In genomic region chr8:13047652-13048051, GRCm38 (mm10) we compare ENCODE assay signal across 26 mouse cellular contexts. TPM values are rescaled to one million over a fixed set of nuclear protein-coding genes. Genes with fewer than 3 reads are reported as not detected.
DNase-seq lines count a peak whose midpoint lies in the region; ATAC-seq and TF ChIP-seq lines count a peak whose summit lies in the region.
"Had no signal": no experiment of that assay in that cellular context is flagged by ENCODE, and none has a peak within 500 bp of the region (broad histone marks: within the 10 kb centered on the region; RNA-seq: fewer than 3 reads in every experiment).

No protein-coding gene starts in this region.

- no peaks in the 10 kb centered on the region for H3K9me3 ChIP-seq in forebrain, embryonic 14.5 days (replicated peaks; ENCODE audit: control insufficient read depth, low read length)
- 0 out of 2 replicates have a peak, but pooled peaks cover 6% of the 10 kb centered on the region for H3K9me3 ChIP-seq in forebrain, embryonic 15.5 days
- H3K9me3 ChIP-seq in hindbrain, postnatal 0 days (ENCODE audit: low read length): no peaks in the 10 kb centered on the region
- no peaks in the 10 kb centered on the region for H3K9me3 ChIP-seq in hindbrain, embryonic 11.5 days (ENCODE audit: control insufficient read depth, low read length)
- no peaks in the 10 kb centered on the region for H3K9me3 ChIP-seq in midbrain, postnatal 0 days (ENCODE audit: low read length)
- no peaks in the 10 kb centered on the region for H3K9me3 ChIP-seq in midbrain, embryonic 10.5 days (replicated peaks)
- H3K9me3 ChIP-seq in neural tube, embryonic 15.5 days (replicated peaks): no peaks in the 10 kb centered on the region; the same call in 1 of the 2 replicates
- H3K9me3 ChIP-seq: embryonic facial prominence, embryonic 13.5 days; embryonic facial prominence, embryonic 15.5 days; forebrain, embryonic 10.5 days; forebrain, embryonic 13.5 days had no signal

- TF ChIP-seq CTCF in hindbrain, postnatal 0 days (IDR thresholded peaks at IDR 0.05; ENCODE audit: low read depth): peak; percentile 38
- no peak for TF ChIP-seq CTCF in midbrain, postnatal 0 days (IDR thresholded peaks at IDR 0.05)
- no peak for TF ChIP-seq CTCF in brain, embryonic 14.5 days (IDR thresholded peaks at IDR 0.05; ENCODE audit: borderline replicate concordance, extremely low read depth, insufficient read depth, insufficient read length)

- peak; percentile 13 for DNase-seq in forebrain, embryonic 14.5 days (ENCODE audit: low spot score)
- DNase-seq in hindbrain, postnatal 0 days (ENCODE audit: low spot score): peak; percentile 62
- DNase-seq in hindbrain, embryonic 11.5 days (ENCODE audit: low spot score): no peak
- DNase-seq in midbrain, postnatal 0 days (ENCODE audit: low spot score): peak; percentile 54
- no peak for DNase-seq in midbrain, embryonic 10.5 days (ENCODE audit: low spot score)
- peak; percentile 25 for DNase-seq in brain, embryonic 14.5 days (ENCODE audit: low read depth)
- DNase-seq: adrenal gland, adult 2 months; adrenal gland, postnatal 10 days; adrenal gland, postnatal 25 days; cerebellum, adult 11 months; cerebellum, adult 18-20 months; cerebellum, adult 9-10 months; cerebellum, postnatal 36 days; embryo, embryonic 11 days had no signal

- no peaks in the 10 kb centered on the region for H3K4me1 ChIP-seq in forebrain, embryonic 14.5 days (ENCODE audit: control insufficient read depth, insufficient read depth, low read length)
- H3K4me1 ChIP-seq in forebrain, embryonic 15.5 days: no peaks in the 10 kb centered on the region
- no peaks in the 10 kb centered on the region for H3K4me1 ChIP-seq in hindbrain, postnatal 0 days (ENCODE audit: insufficient read depth, low read length)
- H3K4me1 ChIP-seq in hindbrain, embryonic 11.5 days (replicated peaks; ENCODE audit: control insufficient read depth, insufficient read depth, low read length): no peaks in the 10 kb centered on the region
- H3K4me1 ChIP-seq in midbrain, postnatal 0 days (ENCODE audit: insufficient read depth, low read length): no peaks in the 10 kb centered on the region
- no peaks in the 10 kb centered on the region for H3K4me1 ChIP-seq in midbrain, embryonic 10.5 days
- H3K4me1 ChIP-seq in neural tube, embryonic 15.5 days: no peaks in the 10 kb centered on the region
- H3K4me1 ChIP-seq: embryonic facial prominence, embryonic 13.5 days; embryonic facial prominence, embryonic 15.5 days; forebrain, embryonic 10.5 days; forebrain, embryonic 13.5 days had no signal

- H3K9ac ChIP-seq in forebrain, embryonic 14.5 days (ENCODE audit: low read length): no peak overlapping the region
- no peak overlapping the region for H3K9ac ChIP-seq in forebrain, embryonic 15.5 days (replicated peaks)
- H3K9ac ChIP-seq in hindbrain, postnatal 0 days (replicated peaks; ENCODE audit: low read length): no peak overlapping the region
- H3K9ac ChIP-seq in hindbrain, embryonic 11.5 days (ENCODE audit: low read depth, low read length): no peak overlapping the region
- no peak overlapping the region for H3K9ac ChIP-seq in midbrain, postnatal 0 days (replicated peaks; ENCODE audit: low read length, poor library complexity, severe bottlenecking)
- H3K9ac ChIP-seq in neural tube, embryonic 15.5 days (replicated peaks): no peak overlapping the region
- H3K9ac ChIP-seq: embryonic facial prominence, embryonic 13.5 days; embryonic facial prominence, embryonic 15.5 days; forebrain, embryonic 13.5 days had no signal

- 54% methylated on average over 5 of the region's 5 CpGs for WGBS in forebrain, embryonic 14.5 days
- 46% methylated on average over 5 of the region's 5 CpGs for WGBS in forebrain, embryonic 15.5 days
- WGBS in hindbrain, postnatal 0 days: 42% methylated on average over 5 of the region's 5 CpGs
- WGBS in hindbrain, embryonic 11.5 days: 60% methylated on average over 5 of the region's 5 CpGs
- WGBS in midbrain, postnatal 0 days: 49% methylated on average over 5 of the region's 5 CpGs
- WGBS in midbrain, embryonic 10.5 days: 61% methylated on average over 5 of the region's 5 CpGs
- 55% methylated on average over 5 of the region's 5 CpGs for WGBS in neural tube, embryonic 15.5 days

- no peaks in the 10 kb centered on the region for H3K36me3 ChIP-seq in forebrain, embryonic 14.5 days (ENCODE audit: control insufficient read depth, insufficient read depth, low read length)
- H3K36me3 ChIP-seq in forebrain, embryonic 15.5 days: no peaks in the 10 kb centered on the region
- H3K36me3 ChIP-seq in hindbrain, postnatal 0 days (ENCODE audit: insufficient read depth, low read length): no peaks in the 10 kb centered on the region
- H3K36me3 ChIP-seq in hindbrain, embryonic 11.5 days (ENCODE audit: control insufficient read depth, insufficient read depth, low read length): no peaks in the 10 kb centered on the region
- no peaks in the 10 kb centered on the region for H3K36me3 ChIP-seq in midbrain, postnatal 0 days (ENCODE audit: insufficient read depth, low read length)
- no peaks in the 10 kb centered on the region for H3K36me3 ChIP-seq in midbrain, embryonic 10.5 days
- H3K36me3 ChIP-seq in neural tube, embryonic 15.5 days: no peaks in the 10 kb centered on the region
- H3K36me3 ChIP-seq: embryonic facial prominence, embryonic 13.5 days; embryonic facial prominence, embryonic 15.5 days; forebrain, embryonic 10.5 days had no signal

- no peak for ATAC-seq in forebrain, embryonic 14.5 days
- ATAC-seq in forebrain, embryonic 15.5 days (replicated peaks): no peak
- peak; percentile 78 for ATAC-seq in hindbrain, postnatal 0 days
- no peak for ATAC-seq in hindbrain, embryonic 11.5 days (ENCODE audit: low FRiP score)
- ATAC-seq in midbrain, postnatal 0 days (ENCODE audit: low FRiP score): no peak
- ATAC-seq in neural tube, embryonic 15.5 days (ENCODE audit: low FRiP score): no peak
- ATAC-seq: forebrain, embryonic 13.5 days had no signal

- no peak overlapping the region for H3K4me3 ChIP-seq in forebrain, embryonic 14.5 days (ENCODE audit: low read depth, low read length)
- no peak overlapping the region for H3K4me3 ChIP-seq in forebrain, embryonic 15.5 days
- H3K4me3 ChIP-seq in hindbrain, postnatal 0 days (ENCODE audit: low read length): no peak overlapping the region
- no peak overlapping the region for H3K4me3 ChIP-seq in hindbrain, embryonic 11.5 days (ENCODE audit: low read depth, low read length)
- H3K4me3 ChIP-seq in midbrain, postnatal 0 days (ENCODE audit: low read depth, low read length): no peak overlapping the region
- H3K4me3 ChIP-seq in midbrain, embryonic 10.5 days: no peak overlapping the region
- H3K4me3 ChIP-seq in neural tube, embryonic 15.5 days (replicated peaks): no peak overlapping the region
- H3K4me3 ChIP-seq: embryonic facial prominence, embryonic 13.5 days; embryonic facial prominence, embryonic 15.5 days; erythroblast, embryonic 14.5 days; forebrain, embryonic 10.5 days; forebrain, embryonic 13.5 days had no signal

- H3K27me3 ChIP-seq in forebrain, embryonic 14.5 days (replicated peaks; ENCODE audit: control insufficient read depth, insufficient read depth, low read length): no peaks in the 10 kb centered on the region
- no peaks in the 10 kb centered on the region for H3K27me3 ChIP-seq in forebrain, embryonic 15.5 days
- H3K27me3 ChIP-seq in hindbrain, postnatal 0 days (ENCODE audit: insufficient read depth, low read length): no peaks in the 10 kb centered on the region
- no peaks in the 10 kb centered on the region for H3K27me3 ChIP-seq in hindbrain, embryonic 11.5 days (ENCODE audit: control insufficient read depth, insufficient read depth, low read length)
- H3K27me3 ChIP-seq in midbrain, postnatal 0 days (ENCODE audit: insufficient read depth, low read length): no peaks in the 10 kb centered on the region
- H3K27me3 ChIP-seq in midbrain, embryonic 10.5 days (ENCODE audit: low read depth, poor library complexity, severe bottlenecking): 0 out of 2 replicates have a peak, but pooled peaks cover 7% of the 10 kb centered on the region
- H3K27me3 ChIP-seq in neural tube, embryonic 15.5 days (replicated peaks): no peaks in the 10 kb centered on the region
- H3K27me3 ChIP-seq: embryonic facial prominence, embryonic 15.5 days; forebrain, embryonic 13.5 days had no signal

- H3K4me2 ChIP-seq in forebrain, embryonic 14.5 days (ENCODE audit: low read length): no peak overlapping the region
- H3K4me2 ChIP-seq in forebrain, embryonic 15.5 days (replicated peaks): no peak overlapping the region
- H3K4me2 ChIP-seq in hindbrain, postnatal 0 days (ENCODE audit: low read depth, low read length): no peak overlapping the region
- H3K4me2 ChIP-seq in hindbrain, embryonic 11.5 days (replicated peaks; ENCODE audit: low read depth, low read length): no peak overlapping the region
- H3K4me2 ChIP-seq in midbrain, postnatal 0 days (ENCODE audit: low read depth, low read length, poor library complexity, severe bottlenecking): no peak overlapping the region
- H3K4me2 ChIP-seq in neural tube, embryonic 15.5 days: no peak overlapping the region
- H3K4me2 ChIP-seq: embryonic facial prominence, embryonic 13.5 days; embryonic facial prominence, embryonic 15.5 days; forebrain, embryonic 13.5 days had no signal

- TF ChIP-seq POLR2A in brain, embryonic 14.5 days (IDR thresholded peaks at IDR 0.05; ENCODE audit: borderline replicate concordance, extremely low read depth, insufficient read depth, insufficient read length, poor library complexity, severe bottlenecking): no peak

- no peak overlapping the region for H3K27ac ChIP-seq in forebrain, embryonic 14.5 days (ENCODE audit: low read depth, low read length)
- no peak overlapping the region for H3K27ac ChIP-seq in forebrain, embryonic 15.5 days (replicated peaks)
- H3K27ac ChIP-seq in hindbrain, postnatal 0 days: no peak overlapping the region
- H3K27ac ChIP-seq in hindbrain, embryonic 11.5 days (ENCODE audit: low read depth, low read length): no peak overlapping the region
- no peak overlapping the region for H3K27ac ChIP-seq in midbrain, postnatal 0 days (ENCODE audit: low read depth, low read length)
- no peak overlapping the region for H3K27ac ChIP-seq in midbrain, embryonic 10.5 days (replicated peaks)
- no peak overlapping the region for H3K27ac ChIP-seq in neural tube, embryonic 15.5 days (replicated peaks)
- H3K27ac ChIP-seq: embryonic facial prominence, embryonic 13.5 days; embryonic facial prominence, embryonic 15.5 days; forebrain, embryonic 10.5 days; forebrain, embryonic 13.5 days had no signal

RNA-seq across cellular contexts. Expression of gene F10, which starts 10.5 kb away (rescaled TPM):
- 0.15 TPM in 1 of 2 replicates, not detected in the other for polyA plus RNA-seq in forebrain, embryonic 14.5 days (2014; fragmentation: Nextera tagmentation; extraction: Ambion mirVana)
- 0.26 and 0.43 TPM in 2 replicates for polyA plus RNA-seq in forebrain, embryonic 15.5 days (2015; fragmentation: Nextera tagmentation; extraction: Ambion mirVana)
- total RNA-seq in hindbrain, postnatal 0 days (2014; rRNA removed): 0.05 TPM in 1 of 2 replicates, not detected in the other
- polyA plus RNA-seq in hindbrain, postnatal 0 days (2015; fragmentation: Nextera tagmentation; extraction: Ambion mirVana): 0.14 and 0.34 TPM in 2 replicates
- 1.1 and 1.4 TPM in 2 replicates for polyA plus RNA-seq in hindbrain, embryonic 11.5 days (2014; fragmentation: Nextera tagmentation; extraction: Ambion mirVana)
- 0.33 TPM in 1 of 2 replicates, not detected in the other for total RNA-seq in midbrain, postnatal 0 days (2014; rRNA removed)
- polyA plus RNA-seq in midbrain, postnatal 0 days (2015; fragmentation: Nextera tagmentation; extraction: Ambion mirVana): 0.21 TPM in 1 of 2 replicates, not detected in the other
- 0.98 and 1.4 TPM in 2 replicates for polyA plus RNA-seq in midbrain, embryonic 10.5 days (2016; fragmentation: Nextera tagmentation; extraction: Ambion mirVana)
- 0.16 and 0.37 TPM in 2 replicates for polyA plus RNA-seq in brain, embryonic 14.5 days (2012; rRNA removed)
- 0.24 TPM in 1 of 2 replicates, not detected in the other for polyA plus RNA-seq in neural tube, embryonic 15.5 days (2015; fragmentation: Nextera tagmentation; extraction: Ambion mirVana)
- total RNA-seq: ES-E14 had no signal
- polyA plus RNA-seq: C2C12 had no signal

RNA-seq across cellular contexts. Expression of gene Proz, which starts 13.1 kb away (rescaled TPM):
- polyA plus RNA-seq in forebrain, embryonic 14.5 days (2014; fragmentation: Nextera tagmentation; extraction: Ambion mirVana): 1.3 and 1.6 TPM in 2 replicates
- 1.4 and 2.0 TPM in 2 replicates for polyA plus RNA-seq in forebrain, embryonic 15.5 days (2015; fragmentation: Nextera tagmentation; extraction: Ambion mirVana)
- not detected in 2 replicates for total RNA-seq in hindbrain, postnatal 0 days (2014; rRNA removed)
- 0.40 and 0.58 TPM in 2 replicates for polyA plus RNA-seq in hindbrain, postnatal 0 days (2015; fragmentation: Nextera tagmentation; extraction: Ambion mirVana)
- polyA plus RNA-seq in hindbrain, embryonic 11.5 days (2014; fragmentation: Nextera tagmentation; extraction: Ambion mirVana): 0.22 and 0.40 TPM in 2 replicates
- not detected in 2 replicates for total RNA-seq in midbrain, postnatal 0 days (2014; rRNA removed)
- 0.80 and 0.89 TPM in 2 replicates for polyA plus RNA-seq in midbrain, postnatal 0 days (2015; fragmentation: Nextera tagmentation; extraction: Ambion mirVana)
- 0.29 and 0.32 TPM in 2 replicates for polyA plus RNA-seq in midbrain, embryonic 10.5 days (2016; fragmentation: Nextera tagmentation; extraction: Ambion mirVana)
- 0.12 and 0.15 TPM in 2 replicates for polyA plus RNA-seq in brain, embryonic 14.5 days (2012; rRNA removed)
- 0.59 and 0.67 TPM in 2 replicates for polyA plus RNA-seq in neural tube, embryonic 15.5 days (2015; fragmentation: Nextera tagmentation; extraction: Ambion mirVana)
- total RNA-seq: adrenal gland, postnatal 25 days had no signal

RNA-seq across cellular contexts. Expression of gene F7, which starts 21.8 kb away (rescaled TPM):
- polyA plus RNA-seq in forebrain, embryonic 14.5 days (2014; fragmentation: Nextera tagmentation; extraction: Ambion mirVana): not detected in 2 replicates
- 0.11 and 0.13 TPM in 2 replicates for polyA plus RNA-seq in forebrain, embryonic 15.5 days (2015; fragmentation: Nextera tagmentation; extraction: Ambion mirVana)
- 0.10 TPM in 1 of 2 replicates, not detected in the other for total RNA-seq in hindbrain, postnatal 0 days (2014; rRNA removed)
- not detected in 2 replicates for polyA plus RNA-seq in hindbrain, postnatal 0 days (2015; fragmentation: Nextera tagmentation; extraction: Ambion mirVana)
- polyA plus RNA-seq in hindbrain, embryonic 11.5 days (2014; fragmentation: Nextera tagmentation; extraction: Ambion mirVana): 0.23 TPM in 1 of 2 replicates, not detected in the other
- not detected in 2 replicates for total RNA-seq in midbrain, postnatal 0 days (2014; rRNA removed)
- 0.07 and 0.09 TPM in 2 replicates for polyA plus RNA-seq in midbrain, postnatal 0 days (2015; fragmentation: Nextera tagmentation; extraction: Ambion mirVana)
- 0.06 and 0.09 TPM in 2 replicates for polyA plus RNA-seq in midbrain, embryonic 10.5 days (2016; fragmentation: Nextera tagmentation; extraction: Ambion mirVana)
- polyA plus RNA-seq in brain, embryonic 14.5 days (2012; rRNA removed): 0.33 and 0.40 TPM in 2 replicates
- polyA plus RNA-seq in neural tube, embryonic 15.5 days (2015; fragmentation: Nextera tagmentation; extraction: Ambion mirVana): not detected in 2 replicates
- total RNA-seq: common myeloid progenitor, adult 5-6 weeks; MEL had no signal
- polyA plus RNA-seq: C2C12; embryonic facial prominence, embryonic 11.5 days; embryonic facial prominence, embryonic 13.5 days had no signal

RNA-seq across cellular contexts. Expression of gene Pcid2, which starts 57.6 kb away (rescaled TPM):
- polyA plus RNA-seq in forebrain, embryonic 14.5 days (2014; fragmentation: Nextera tagmentation; extraction: Ambion mirVana): 35.6 and 39.8 TPM in 2 replicates
- 51.0 and 51.4 TPM in 2 replicates for polyA plus RNA-seq in forebrain, embryonic 15.5 days (2015; fragmentation: Nextera tagmentation; extraction: Ambion mirVana)
- total RNA-seq in hindbrain, postnatal 0 days (2014; rRNA removed): 28.6 and 29.1 TPM in 2 replicates
- polyA plus RNA-seq in hindbrain, postnatal 0 days (2015; fragmentation: Nextera tagmentation; extraction: Ambion mirVana): 29.3 and 31.5 TPM in 2 replicates
- 54.1 and 56.3 TPM in 2 replicates for polyA plus RNA-seq in hindbrain, embryonic 11.5 days (2014; fragmentation: Nextera tagmentation; extraction: Ambion mirVana)
- total RNA-seq in midbrain, postnatal 0 days (2014; rRNA removed): 32.2 and 32.7 TPM in 2 replicates
- polyA plus RNA-seq in midbrain, postnatal 0 days (2015; fragmentation: Nextera tagmentation; extraction: Ambion mirVana): 26.8 and 29.0 TPM in 2 replicates
- polyA plus RNA-seq in midbrain, embryonic 10.5 days (2016; fragmentation: Nextera tagmentation; extraction: Ambion mirVana): 58.8 and 60.7 TPM in 2 replicates
- 38.5 and 40.5 TPM in 2 replicates for polyA plus RNA-seq in brain, embryonic 14.5 days (2012; rRNA removed)
- polyA plus RNA-seq in neural tube, embryonic 15.5 days (2015; fragmentation: Nextera tagmentation; extraction: Ambion mirVana): 36.4 and 38.0 TPM in 2 replicates

RNA-seq across cellular contexts. Expression of gene Cul4a, which starts 57.8 kb away (rescaled TPM):
- polyA plus RNA-seq in forebrain, embryonic 14.5 days (2014; fragmentation: Nextera tagmentation; extraction: Ambion mirVana): 66.4 and 72.0 TPM in 2 replicates
- polyA plus RNA-seq in forebrain, embryonic 15.5 days (2015; fragmentation: Nextera tagmentation; extraction: Ambion mirVana): 68.4 and 73.8 TPM in 2 replicates
- 118 and 127 TPM in 2 replicates for total RNA-seq in hindbrain, postnatal 0 days (2014; rRNA removed)
- 57.9 and 60.6 TPM in 2 replicates for polyA plus RNA-seq in hindbrain, postnatal 0 days (2015; fragmentation: Nextera tagmentation; extraction: Ambion mirVana)
- 83.5 and 93.0 TPM in 2 replicates for polyA plus RNA-seq in hindbrain, embryonic 11.5 days (2014; fragmentation: Nextera tagmentation; extraction: Ambion mirVana)
- 100 and 106 TPM in 2 replicates for total RNA-seq in midbrain, postnatal 0 days (2014; rRNA removed)
- 57.3 and 59.3 TPM in 2 replicates for polyA plus RNA-seq in midbrain, postnatal 0 days (2015; fragmentation: Nextera tagmentation; extraction: Ambion mirVana)
- polyA plus RNA-seq in midbrain, embryonic 10.5 days (2016; fragmentation: Nextera tagmentation; extraction: Ambion mirVana): 77.9 and 83.2 TPM in 2 replicates
- polyA plus RNA-seq in brain, embryonic 14.5 days (2012; rRNA removed): 60.6 and 67.6 TPM in 2 replicates
- 68.1 and 75.6 TPM in 2 replicates for polyA plus RNA-seq in neural tube, embryonic 15.5 days (2015; fragmentation: Nextera tagmentation; extraction: Ambion mirVana)

Comparison
In these comparisons a context has a peak if more than half of its experiments do, and no peak if none do; other contexts are left out.
1. DNase-seq: peak in forebrain, embryonic 14.5 days (single experiment), hindbrain, postnatal 0 days (single experiment), midbrain, postnatal 0 days (single experiment) and brain, embryonic 14.5 days (single experiment); none in hindbrain, embryonic 11.5 days (single experiment) and midbrain, embryonic 10.5 days (single experiment).